Mouse (Mus musculus) ES-E14 (cell line): ENCODE measurements around the gene Lrrc73. TPM values are rescaled to one million over a fixed set of nuclear protein-coding genes. Genes with fewer than 3 reads are reported as not detected.

Experiments used
- DNase-seq: peaks from one replicate; pipeline ENCODE4 v3.0.0-alpha.2; 2013; ENCODE audit warnings: low read depth, low spot score
- H3K27ac ChIP-seq: 2 replicates; pipeline ENCODE4 v1.5.1; 2012; ENCODE audit warnings: low read depth, mild to moderate bottlenecking, low read length, moderate library complexity, mixed read lengths; ENCODE audit not compliant: poor library complexity, insufficient read depth, severe bottlenecking
- H3K36me3 ChIP-seq: 2 replicates; pipeline ENCODE4 v1.6.1; 2012; ENCODE audit warnings: mild to moderate bottlenecking, low read length, moderate library complexity, mixed read lengths; ENCODE audit not compliant: control insufficient read depth, poor library complexity, insufficient read depth, severe bottlenecking
- H3K4me1 ChIP-seq, 2 experiments: fragments of 150-350 bp in 1 of 2; sonication (generic) in 1 of 2; 2 replicates each; pipeline ENCODE4 v1.6.1; 2012; ENCODE audit warnings: low read length in 2 of 2, mild to moderate bottlenecking in 1 of 2, mixed read lengths in 1 of 2; ENCODE audit not compliant: control insufficient read depth in 2 of 2, insufficient read depth in 2 of 2, poor library complexity in 1 of 2
- H3K4me3 ChIP-seq, 2 experiments: fragments of 150-350 bp in 1 of 2; sonication (generic) in 1 of 2; 2 replicates each; pipeline ENCODE4 v1.5.1; 2012; ENCODE audit warnings: low read length in 2 of 2, low read depth in 1 of 2, mild to moderate bottlenecking in 1 of 2, mixed read lengths in 1 of 2; ENCODE audit not compliant: insufficient read depth in 1 of 2, poor library complexity in 1 of 2, severe bottlenecking in 1 of 2
- H3K9ac ChIP-seq: 2 replicates; pipeline ENCODE4 v1.6.1; 2012; ENCODE audit warnings: low read depth, mild to moderate bottlenecking, low read length, mixed read lengths; ENCODE audit not compliant: poor library complexity, insufficient read depth, severe bottlenecking
- H3K9me3 ChIP-seq: fragments of 150-350 bp; sonication (generic); 2 replicates; pipeline ENCODE4 v1.6.1; 2012; ENCODE audit warnings: low read depth, mild to moderate bottlenecking, low read length; ENCODE audit not compliant: control insufficient read depth, insufficient read depth
- CHD2 ChIP-seq: IDR thresholded peaks from 2 replicates; pipeline ENCODE4 v1.6.1; 2014; ENCODE audit warnings: mild to moderate bottlenecking, low read depth, low read length, inconsistent platforms
- HCFC1 ChIP-seq: IDR thresholded peaks from 2 replicates; pipeline ENCODE4 v1.6.1; 2012; ENCODE audit warnings: low read length, inconsistent platforms, borderline replicate concordance; ENCODE audit not compliant: insufficient read depth
- MAFK ChIP-seq: IDR thresholded peaks from 2 replicates; pipeline ENCODE4 v1.6.1; 2014; ENCODE audit warnings: mild to moderate bottlenecking, low read depth, low read length, inconsistent platforms; ENCODE audit not compliant: insufficient read depth
- ZC3H11A ChIP-seq: IDR thresholded peaks from 2 replicates; pipeline ENCODE4 v1.6.1; 2012; ENCODE audit warnings: low read depth, mild to moderate bottlenecking, inconsistent platforms, low read length, borderline replicate concordance
- ZNF384 ChIP-seq: IDR thresholded peaks from 2 replicates; pipeline ENCODE4 v1.6.1; 2012; ENCODE audit warnings: low read depth, low read length, inconsistent platforms
- in situ Hi-C, 2 experiments: fragments of 600-800 bp; cut with MboI; formaldehyde crosslinking; loops; one replicate each; pipeline ENCODE4 v1.15.1; 2025; ENCODE audit warnings: low sequenced_read_pairs in 2 of 2, inconsistent platforms in 1 of 2; ENCODE audit not compliant: unreplicated experiment in 2 of 2
- total RNA-seq: library from RNA; depleted of rRNA; stranded (reverse); fragments of 300-350 nt; gene quantifications from 2 replicates; pipeline ENCODE4 v1.2.3, GENCODE M21; 2012

Gene Lrrc73
- total RNA-seq, 1 experiment = 1.3 TPM

DNA sequence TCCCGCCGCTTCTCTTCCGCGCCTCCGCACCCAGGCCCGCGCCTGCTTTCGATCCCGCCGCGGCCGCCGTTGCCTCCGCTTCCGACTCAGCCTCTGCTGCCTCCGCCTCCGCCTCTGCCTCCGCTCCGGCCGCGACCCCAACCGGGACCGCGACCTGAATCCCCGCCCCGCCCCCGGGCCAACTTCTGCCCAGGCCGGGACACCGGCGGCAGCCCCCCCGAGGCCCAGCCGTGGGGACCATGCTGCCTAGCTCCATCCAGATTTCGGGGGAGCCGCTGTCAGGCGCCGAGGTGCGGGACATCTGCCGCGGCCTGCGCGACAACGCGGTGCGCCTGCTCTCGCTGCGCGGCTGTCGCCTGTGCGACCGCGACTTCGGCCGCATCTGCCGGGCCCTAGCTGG is 775 bp downstream of the Lrrc73 start:
- DNase-seq = no peak
- no peak overlapping the region for H3K27ac ChIP-seq
- H3K4me1 ChIP-seq = peaks cover 0 to 10% of the 10 kb centered on the region in 2 experiments; a peak in 2 of 4 replicates
- H3K4me3 ChIP-seq = peak overlapping the region; percentile 66 to 68
- TF ChIP-seq HCFC1 (no peak), CHD2 (no peak), ZNF384 (no peak), MAFK (no peak), ZC3H11A (no peak)
- H3K9me3 ChIP-seq = no peaks in the 10 kb centered on the region
- in situ Hi-C loops = no loop called here
- H3K9ac ChIP-seq = peak overlapping the region; percentile 9
- peaks cover 40% of the 10 kb centered on the region for H3K36me3 ChIP-seq

DNA sequence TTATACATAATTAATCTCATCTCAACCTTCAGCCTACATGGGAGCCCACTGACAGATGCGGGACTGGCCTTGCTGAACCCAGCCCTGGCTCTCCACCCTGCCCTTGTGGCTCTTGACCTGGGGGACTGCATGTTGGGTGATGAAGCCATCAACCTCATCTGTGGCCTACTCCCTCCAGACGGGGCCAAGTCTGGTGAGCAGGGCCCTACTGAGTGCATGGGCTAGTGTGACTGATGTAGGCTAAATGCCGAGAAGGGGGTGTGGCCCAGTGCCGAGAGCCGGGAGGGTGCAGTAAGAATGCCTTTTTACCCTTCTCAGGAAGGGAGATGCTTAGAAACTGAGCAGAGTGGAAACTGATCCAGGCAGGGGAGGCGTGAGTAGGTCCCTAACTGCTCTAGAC is 1.8 kb downstream of the Lrrc73 start:
- H3K36me3 ChIP-seq = peaks cover 45% of the 10 kb centered on the region

GRCm38 (mm10) chr17:46258279-46259053 is 5.1 kb downstream of the Lrrc73 start:
- TF ChIP-seq ZC3H11A = no peak
- TF ChIP-seq HCFC1 = no peak
- no peak for TF ChIP-seq ZNF384
- TF ChIP-seq CHD2 = no peak
- TF ChIP-seq MAFK = no peak
- DNase-seq = no peak
- Histone ChIP-seq H3K4me1 (peaks cover 0 to 19% of the 10 kb centered on the region in 2 experiments; a peak in 2 of 4 replicates), H3K9me3 (no peaks in the 10 kb centered on the region), H3K36me3 (peaks cover 52% of the 10 kb centered on the region), H3K27ac (no peak overlapping the region), H3K9ac (0 out of 2 replicates have a peak overlapping the region, but pooled peaks have one; percentile 11), H3K4me3 (peak overlapping the region in 1 of 2 experiments; percentile 10; a peak in 1 of 4 replicates)
- in situ Hi-C loops = no loop called here

More for the DNA sequence above, 1.8 kb downstream of the Lrrc73 start:
- no peak overlapping the region for H3K9ac ChIP-seq
- in situ Hi-C loops = no loop called here
- no peak overlapping the region for H3K4me3 ChIP-seq
- TF ChIP-seq HCFC1 = no peak
- TF ChIP-seq CHD2 = no peak
- no peak for TF ChIP-seq ZC3H11A
- TF ChIP-seq MAFK = no peak
- no peak for TF ChIP-seq ZNF384
- no peaks in the 10 kb centered on the region for H3K9me3 ChIP-seq
- H3K4me1 ChIP-seq = peaks cover 0 to 8% of the 10 kb centered on the region in 2 experiments; a peak in 2 of 4 replicates
- H3K27ac ChIP-seq = no peak overlapping the region
- no peak for DNase-seq

GRCm38 (mm10) chr17:46259675-46260074 is 6.3 kb downstream of the Lrrc73 start:
- Histone ChIP-seq H3K4me1 (peaks cover 0 to 14% of the 10 kb centered on the region in 2 experiments; a peak in 2 of 4 replicates), H3K4me3 (no peak overlapping the region), H3K36me3 (peaks cover 64% of the 10 kb centered on the region), H3K9me3 (no peaks in the 10 kb centered on the region), H3K9ac (no peak overlapping the region), H3K27ac (no peak overlapping the region)
- in situ Hi-C loops = no loop called here
- TF ChIP-seq HCFC1 (no peak), ZC3H11A (no peak), CHD2 (no peak), MAFK (no peak), ZNF384 (no peak)
- DNase-seq = no peak
